Mouse (Mus musculus) brain, embryonic 14.5 days (tissue): ENCODE measurements around the gene Pigo.

Source experiments
- CTCF ChIP-seq: fragments of 200-500 bp; IDR thresholded peaks from 2 replicates; pipeline ENCODE4 v1.5.1; 2012; ENCODE audit warnings: inconsistent platforms, mild to moderate bottlenecking, moderate library complexity, borderline replicate concordance; ENCODE audit not compliant: insufficient read depth, insufficient read length; ENCODE audit errors: extremely low read depth
- POLR2A ChIP-seq: fragments of 200-500 bp; IDR thresholded peaks from 2 replicates; pipeline ENCODE4 v1.6.1; 2012; ENCODE audit warnings: mild to moderate bottlenecking, inconsistent platforms, borderline replicate concordance; ENCODE audit not compliant: poor library complexity, insufficient read depth, insufficient read length, severe bottlenecking; ENCODE audit errors: extremely low read depth

DNA sequence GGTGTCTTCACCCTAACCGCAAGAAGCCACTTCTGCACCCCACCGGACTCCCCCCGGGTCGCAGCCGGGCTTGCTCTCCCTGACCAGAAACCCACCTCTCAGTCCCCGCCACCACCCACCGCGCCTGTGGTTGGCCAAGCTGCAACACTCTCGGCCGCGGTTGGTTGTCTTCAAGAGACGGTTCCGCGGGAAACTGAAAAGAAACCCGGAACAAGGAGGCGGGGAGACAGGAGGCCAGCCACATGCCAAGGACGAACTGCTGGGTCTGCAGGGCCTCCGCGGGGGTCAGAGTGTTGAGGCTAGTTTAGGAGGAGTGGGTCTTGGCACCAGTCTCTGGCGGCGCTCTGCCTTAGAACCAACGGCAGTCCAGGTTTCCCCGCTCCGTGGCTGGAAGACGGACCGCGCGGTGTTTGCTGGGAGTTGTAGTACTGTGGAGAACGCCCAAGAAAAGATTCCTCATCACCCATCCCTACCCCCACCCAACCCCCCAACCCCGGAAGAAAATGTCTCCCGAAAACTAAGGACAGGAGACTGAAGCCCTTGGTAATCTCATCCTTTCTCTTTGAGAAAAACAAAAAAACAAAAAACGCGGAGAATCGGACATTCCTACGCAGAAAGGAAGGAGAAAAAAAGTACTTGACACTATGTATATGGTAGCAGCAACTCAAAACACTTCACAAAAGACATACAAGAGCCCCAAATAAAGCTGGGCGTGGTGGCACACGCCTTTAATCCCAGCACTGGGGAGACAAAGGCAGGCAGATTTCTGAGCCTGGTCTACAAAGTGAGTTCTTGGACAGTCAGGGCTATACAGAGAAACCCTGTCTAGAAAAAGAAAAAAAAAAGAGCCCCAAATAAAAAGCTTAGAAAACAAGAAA is 15.2 kb downstream of the Pigo start, which contains the start of gene Fancg:
- TF ChIP-seq POLR2A, result peak; percentile 13; the same call in 1 of the 2 replicates
- TF ChIP-seq CTCF, result no peak
